Mouse (Mus musculus) hindbrain, postnatal 0 days (tissue): ENCODE measurements around the gene Magi3. TPM values are rescaled to one million over a fixed set of nuclear protein-coding genes. Genes with fewer than 3 reads are reported as not detected.

Experiments
- ATAC-seq: fragments of 200-750 bp; cut with Nextera tagmentation; 2 replicates; pipeline ENCODE4 v1.8.0; 2017; ENCODE audit warnings: mild to moderate bottlenecking, moderate TSS enrichment, moderate library complexity
- DNase-seq: peaks from one replicate; pipeline ENCODE4 v3.0.0-alpha.2; 2015; ENCODE audit warnings: low spot score
- H3K27ac ChIP-seq: fragments of 300-500 bp; sonication (generic); 2 replicates; pipeline ENCODE4 v1.5.1; 2014; ENCODE audit warnings: mild to moderate bottlenecking
- H3K27me3 ChIP-seq: fragments of 300-500 bp; sonication (generic); 2 replicates; pipeline ENCODE4 v1.6.1; 2014; ENCODE audit warnings: low read length, mixed read lengths; ENCODE audit not compliant: insufficient read depth
- H3K36me3 ChIP-seq: fragments of 300-500 bp; sonication (generic); 2 replicates; pipeline ENCODE4 v1.6.1; 2014; ENCODE audit warnings: low read length, mixed read lengths; ENCODE audit not compliant: insufficient read depth
- H3K4me1 ChIP-seq: fragments of 300-500 bp; sonication (generic); 2 replicates; pipeline ENCODE4 v1.6.1; 2014; ENCODE audit warnings: antibody characterized with exemption, low read length, mixed read lengths; ENCODE audit not compliant: insufficient read depth
- H3K4me2 ChIP-seq: fragments of 300-500 bp; sonication (generic); 2 replicates; pipeline ENCODE4 v1.6.1; 2014; ENCODE audit warnings: low read depth, mild to moderate bottlenecking, low read length, moderate library complexity, mixed read lengths
- H3K4me3 ChIP-seq: fragments of 300-500 bp; sonication (generic); 2 replicates; pipeline ENCODE4 v1.5.1; 2014; ENCODE audit warnings: low read length
- H3K9ac ChIP-seq: fragments of 300-500 bp; sonication (generic); replicated peaks from 2 replicates; pipeline ENCODE4 v1.6.1; 2014; ENCODE audit warnings: mild to moderate bottlenecking, low read length, moderate library complexity, mixed read lengths
- H3K9me3 ChIP-seq: fragments of 300-500 bp; sonication (generic); 2 replicates; pipeline ENCODE4 v1.6.1; 2016; ENCODE audit warnings: low read length, mixed read lengths
- CTCF ChIP-seq: IDR thresholded peaks from 2 replicates; pipeline ENCODE4 v1.5.1; 2016; ENCODE audit warnings: antibody characterized with exemption, control low read depth, low read depth
- WGBS: fragments of 180-500 bp; shearing (Covaris S2); extraction: QIAGEN DNeasy Blood & Tissue Kit; methylation state at CpG from one replicate; pipeline ENCODE4 v1.1.7; 2014; 5-methylcytosine and 5-hydroxymethylcytosine counted together
- polyA plus RNA-seq: library from polyadenylated mRNA; unstranded; fragments of >200 nt; fragmentation: Nextera tagmentation; extraction: Ambion mirVana; gene quantifications from 2 replicates; pipeline ENCODE4 v1.2.1, GENCODE M21; 2015
- total RNA-seq: library from RNA; depleted of rRNA; stranded (reverse); fragments of >200 nt; gene quantifications from 2 replicates; pipeline ENCODE4 v1.2.3, GENCODE M21; 2014

Gene Magi3
- total and polyA plus RNA-seq, 2 experiments from 2014 or later: 3.2 to 17.3 TPM

GRCm38 (mm10) chr3:104160603-104161002 is 59.6 kb downstream of the Magi3 start:
- TF ChIP-seq CTCF: no peak
- no peaks in the 10 kb centered on the region for H3K4me1 ChIP-seq
- 86% methylated on average over 6 of the region's 6 CpGs for WGBS
- H3K36me3 ChIP-seq: no peaks in the 10 kb centered on the region
- no peaks in the 10 kb centered on the region for H3K27me3 ChIP-seq
- no peak overlapping the region for H3K4me2 ChIP-seq
- DNase-seq (no peak), ATAC-seq (no peak)
- H3K27ac ChIP-seq: no peak overlapping the region
- no peaks in the 10 kb centered on the region for H3K9me3 ChIP-seq
- H3K4me3 ChIP-seq: no peak overlapping the region
- H3K9ac ChIP-seq: no peak overlapping the region

DNA sequence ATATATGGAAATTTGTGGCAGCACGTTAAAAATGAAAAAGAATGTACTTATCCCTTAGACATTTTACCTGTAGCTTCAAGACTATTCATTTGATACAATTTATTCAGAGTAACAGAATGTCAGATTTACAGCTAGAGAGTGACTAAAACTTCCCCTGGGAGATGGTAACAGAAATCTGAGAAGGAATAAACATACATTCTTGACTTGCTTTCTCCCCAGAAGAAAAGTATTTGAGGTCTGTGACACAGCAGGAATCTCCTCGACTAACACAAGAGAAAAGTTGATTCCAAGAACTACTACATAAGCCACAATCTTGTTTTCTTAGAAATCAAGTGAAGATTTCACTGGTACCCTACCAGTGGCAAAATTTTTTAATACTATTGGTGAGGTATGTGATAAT is 70.0 kb downstream of the Magi3 start:
- Histone ChIP-seq H3K9me3 (no peaks in the 10 kb centered on the region), H3K27me3 (no peaks in the 10 kb centered on the region), H3K4me3 (no peak overlapping the region), H3K27ac (no peak overlapping the region), H3K4me2 (no peak overlapping the region), H3K4me1 (no peaks in the 10 kb centered on the region), H3K36me3 (no peaks in the 10 kb centered on the region), H3K9ac (no peak overlapping the region)
- DNase-seq (no peak), ATAC-seq (no peak)
- no peak for TF ChIP-seq CTCF
- 72% methylated on average over 2 of the region's 2 CpGs for WGBS

- H3K9me3 ChIP-seq: no peaks in the 10 kb centered on the region
- H3K36me3 ChIP-seq: no peaks in the 10 kb centered on the region
- H3K4me2 ChIP-seq: no peak overlapping the region
- DNase-seq (no peak), ATAC-seq (no peak)
- no peak overlapping the region for H3K4me3 ChIP-seq
- H3K9ac ChIP-seq: no peak overlapping the region
- no peaks in the 10 kb centered on the region for H3K4me1 ChIP-seq
- H3K27me3 ChIP-seq: no peaks in the 10 kb centered on the region
- 28% methylated on average over 4 of the region's 4 CpGs for WGBS
- TF ChIP-seq CTCF: no peak
- H3K27ac ChIP-seq: no peak overlapping the region
Observed at GRCm38 (mm10) chr3:104142376-104142775, 77.8 kb downstream of the Magi3 start.

GRCm38 (mm10) chr3:104138953-104139450 is 81.2 kb downstream of the Magi3 start:
- Histone ChIP-seq H3K9ac (no peak overlapping the region), H3K4me1 (no peaks in the 10 kb centered on the region), H3K4me2 (no peak overlapping the region), H3K4me3 (no peak overlapping the region), H3K27me3 (no peaks in the 10 kb centered on the region), H3K36me3 (no peaks in the 10 kb centered on the region), H3K27ac (no peak overlapping the region), H3K9me3 (no peaks in the 10 kb centered on the region)
- WGBS: 91% methylated on average over 4 of the region's 4 CpGs
- no peak for TF ChIP-seq CTCF
- no peak for DNase-seq
- ATAC-seq: no peak; the same call in 1 of the 2 replicates

DNA sequence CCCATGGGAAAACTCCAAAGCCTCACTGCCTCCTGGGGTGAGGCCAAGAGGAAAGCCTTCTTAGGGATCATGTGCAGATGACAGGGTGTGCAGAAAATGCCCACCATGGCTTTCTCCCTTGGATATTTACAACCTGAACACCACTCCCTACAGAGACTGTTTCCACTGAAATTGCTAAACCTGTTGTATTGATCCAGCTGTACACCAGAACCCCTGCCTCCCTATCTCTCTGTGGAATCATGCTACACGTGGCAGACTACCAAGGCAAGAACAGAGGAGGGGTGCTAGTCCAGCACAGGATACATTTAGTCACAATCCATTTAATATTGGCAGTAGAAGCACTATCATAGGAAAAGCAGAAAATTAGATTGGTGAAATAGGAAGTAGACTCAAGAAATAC is 94.5 kb downstream of the Magi3 start:
- Histone ChIP-seq H3K9me3 (no peaks in the 10 kb centered on the region), H3K4me1 (no peaks in the 10 kb centered on the region), H3K27ac (no peak overlapping the region), H3K27me3 (no peaks in the 10 kb centered on the region), H3K4me3 (no peak overlapping the region), H3K9ac (no peak overlapping the region), H3K4me2 (no peak overlapping the region), H3K36me3 (no peaks in the 10 kb centered on the region)
- 68% methylated on average over 1 of the region's 1 CpGs for WGBS
- DNase-seq: no peak
- TF ChIP-seq CTCF: no peak
- no peak for ATAC-seq

DNA sequence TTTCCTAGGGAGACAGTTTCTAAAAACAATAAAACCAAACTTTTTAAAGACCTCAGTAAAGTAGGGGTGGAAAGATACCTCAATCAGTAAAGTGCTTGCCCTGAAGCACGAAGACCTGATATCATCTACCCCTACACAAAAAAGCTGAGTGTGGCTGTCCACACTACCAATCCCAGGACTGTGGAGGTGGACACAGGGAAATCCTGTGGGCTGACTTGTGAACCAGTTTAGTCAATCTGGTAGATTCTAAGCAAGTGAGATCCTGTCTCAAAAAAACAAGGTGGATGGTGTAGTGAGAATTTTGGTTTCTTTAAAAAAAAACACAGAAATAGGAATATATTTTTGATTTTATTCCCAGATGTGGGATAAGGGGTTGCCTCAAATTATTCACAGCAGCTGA is 96.3 kb downstream of the Magi3 start:
- no peak for TF ChIP-seq CTCF
- no peak overlapping the region for H3K27ac ChIP-seq
- no peak overlapping the region for H3K4me2 ChIP-seq
- H3K4me1 ChIP-seq: no peaks in the 10 kb centered on the region
- ATAC-seq: no peak
- 98% methylated on average over 1 of the region's 1 CpGs for WGBS
- no peak overlapping the region for H3K9ac ChIP-seq
- DNase-seq: no peak
- H3K9me3 ChIP-seq: no peaks in the 10 kb centered on the region
- H3K36me3 ChIP-seq: no peaks in the 10 kb centered on the region
- H3K4me3 ChIP-seq: no peak overlapping the region
- no peaks in the 10 kb centered on the region for H3K27me3 ChIP-seq

GRCm38 (mm10) chr3:104109478-104109877 is 110.7 kb downstream of the Magi3 start:
- DNase-seq: no peak
- H3K4me1 ChIP-seq: no peaks in the 10 kb centered on the region
- no peak for TF ChIP-seq CTCF
- no peak overlapping the region for H3K4me3 ChIP-seq
- no peaks in the 10 kb centered on the region for H3K36me3 ChIP-seq
- ATAC-seq: no peak
- no peak overlapping the region for H3K4me2 ChIP-seq
- no peaks in the 10 kb centered on the region for H3K27me3 ChIP-seq
- H3K9ac ChIP-seq: no peak overlapping the region
- H3K27ac ChIP-seq: no peak overlapping the region
- H3K9me3 ChIP-seq: no peaks in the 10 kb centered on the region
- 80% methylated on average over 3 of the region's 3 CpGs for WGBS
